Mouse (Mus musculus): ENCODE results near the gene Rubcnl. TPM values are rescaled to one million over a fixed set of nuclear protein-coding genes. Genes with fewer than 3 reads are reported as not detected.

Rubcnl gene
- polyA plus RNA-seq, 1 experiment from 2014 or later = 0.89 TPM

GRCm38 (mm10) chr14:75017877-75018825 is 2.3 kb downstream of the Rubcnl start:
- no peaks in the 10 kb centered on the region for H3K4me1 ChIP-seq (ENCODE audit: insufficient read depth)
- H3K9me3 ChIP-seq (ENCODE audit: low read depth, low read length) = no peaks in the 10 kb centered on the region
- TF ChIP-seq CTCF (IDR thresholded peaks at IDR 0.05; ENCODE audit: low read depth) = no peak
- 82% methylated on average over 18 of the region's 18 CpGs for WGBS
- H3K27me3 ChIP-seq (ENCODE audit: insufficient read depth, low read length) = no peaks in the 10 kb centered on the region
- H3K36me3 ChIP-seq (ENCODE audit: insufficient read depth) = no peaks in the 10 kb centered on the region
- no peak for ATAC-seq (ENCODE audit: insufficient read depth)
- no peak overlapping the region for H3K4me2 ChIP-seq
- H3K9ac ChIP-seq = no peak overlapping the region
- H3K4me3 ChIP-seq (ENCODE audit: low read depth, low read length) = no peak overlapping the region
- H3K27ac ChIP-seq (ENCODE audit: low read depth) = no peak overlapping the region
- DNase-seq = no peak

- no peak overlapping the region for H3K9ac ChIP-seq
- no peak for ATAC-seq (ENCODE audit: insufficient read depth)
- TF ChIP-seq CTCF (IDR thresholded peaks at IDR 0.05; ENCODE audit: low read depth) = no peak
These were observed 3.0 kb downstream of the Rubcnl start for GRCm38 (mm10) chr14:75018829-75019228.

GRCm38 (mm10) chr14:75020581-75021253 is 4.9 kb downstream of the Rubcnl start:
- no peak overlapping the region for H3K4me2 ChIP-seq
- ATAC-seq (ENCODE audit: insufficient read depth) (no peak), DNase-seq (no peak)
- no peak overlapping the region for H3K4me3 ChIP-seq (ENCODE audit: low read depth, low read length)
- H3K27ac ChIP-seq (ENCODE audit: low read depth) = no peak overlapping the region
- WGBS = 67% methylated on average over 12 of the region's 12 CpGs
- no peaks in the 10 kb centered on the region for H3K9me3 ChIP-seq (ENCODE audit: low read depth, low read length)
- H3K4me1 ChIP-seq (ENCODE audit: insufficient read depth) = no peaks in the 10 kb centered on the region
- H3K36me3 ChIP-seq (ENCODE audit: insufficient read depth) = no peaks in the 10 kb centered on the region
- no peaks in the 10 kb centered on the region for H3K27me3 ChIP-seq (ENCODE audit: insufficient read depth, low read length)
- TF ChIP-seq CTCF (IDR thresholded peaks at IDR 0.05; ENCODE audit: low read depth) = no peak
- no peak overlapping the region for H3K9ac ChIP-seq

More at GRCm38 (mm10) chr14:75018829-75019228, 3.0 kb downstream of the Rubcnl start:
- Histone ChIP-seq H3K36me3 (ENCODE audit: insufficient read depth) (no peaks in the 10 kb centered on the region), H3K4me3 (ENCODE audit: low read depth, low read length) (no peak overlapping the region), H3K4me2 (no peak overlapping the region), H3K27me3 (ENCODE audit: insufficient read depth, low read length) (no peaks in the 10 kb centered on the region), H3K27ac (ENCODE audit: low read depth) (no peak overlapping the region), H3K9me3 (ENCODE audit: low read depth, low read length) (no peaks in the 10 kb centered on the region), H3K4me1 (ENCODE audit: insufficient read depth) (no peaks in the 10 kb centered on the region)
- no peak for DNase-seq
- 68% methylated on average over 4 of the region's 4 CpGs for WGBS

- TF ChIP-seq CTCF (IDR thresholded peaks at IDR 0.05; ENCODE audit: low read depth) = no peak
These were observed 6.7 kb downstream of the Rubcnl start for GRCm38 (mm10) chr14:75022522-75022921.

GRCm38 (mm10) chr14:75024793-75025710 is 9.2 kb downstream of the Rubcnl start:
- H3K27ac ChIP-seq (ENCODE audit: low read depth) = no peak overlapping the region
- WGBS = 69% methylated on average over 8 of the region's 8 CpGs
- no peak for DNase-seq
- TF ChIP-seq CTCF (IDR thresholded peaks at IDR 0.05; ENCODE audit: low read depth) = no peak
- no peak overlapping the region for H3K4me3 ChIP-seq (ENCODE audit: low read depth, low read length)
- H3K9me3 ChIP-seq (ENCODE audit: low read depth, low read length) = no peaks in the 10 kb centered on the region
- no peaks in the 10 kb centered on the region for H3K36me3 ChIP-seq (ENCODE audit: insufficient read depth)
- no peaks in the 10 kb centered on the region for H3K4me1 ChIP-seq (ENCODE audit: insufficient read depth)
- no peak overlapping the region for H3K9ac ChIP-seq
- no peak for ATAC-seq (ENCODE audit: insufficient read depth)
- no peaks in the 10 kb centered on the region for H3K27me3 ChIP-seq (ENCODE audit: insufficient read depth, low read length)
- H3K4me2 ChIP-seq = no peak overlapping the region

More at GRCm38 (mm10) chr14:75022522-75022921, 6.7 kb downstream of the Rubcnl start:
- Histone ChIP-seq H3K27ac (ENCODE audit: low read depth) (no peak overlapping the region), H3K4me2 (no peak overlapping the region), H3K9me3 (ENCODE audit: low read depth, low read length) (no peaks in the 10 kb centered on the region), H3K4me1 (ENCODE audit: insufficient read depth) (no peaks in the 10 kb centered on the region), H3K27me3 (ENCODE audit: insufficient read depth, low read length) (no peaks in the 10 kb centered on the region), H3K9ac (no peak overlapping the region), H3K36me3 (ENCODE audit: insufficient read depth) (no peaks in the 10 kb centered on the region), H3K4me3 (ENCODE audit: low read depth, low read length) (no peak overlapping the region)
- DNase-seq = no peak
- WGBS = 78% methylated on average over 9 of the region's 9 CpGs
- ATAC-seq (ENCODE audit: insufficient read depth) = no peak

DNA sequence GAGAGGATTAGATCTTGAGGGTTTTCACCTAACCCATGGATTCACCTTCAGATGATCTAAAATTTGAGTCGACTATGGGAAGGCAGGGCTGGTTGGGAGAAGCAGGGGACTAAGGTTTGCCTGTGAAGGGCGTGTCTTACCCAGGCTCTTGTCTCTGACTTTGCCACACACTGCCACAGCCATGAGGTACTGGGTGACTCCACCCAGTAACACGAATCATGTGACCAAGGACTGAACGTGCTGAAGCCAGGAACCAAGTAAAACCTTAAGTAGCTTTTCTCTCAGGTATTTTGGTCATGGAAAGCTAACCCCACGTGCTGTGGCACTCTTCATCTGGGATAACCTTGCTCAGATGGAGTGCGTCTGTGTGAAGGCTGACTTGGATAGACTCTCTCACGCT is 14.9 kb downstream of the Rubcnl start:
- no peak overlapping the region for H3K27ac ChIP-seq (ENCODE audit: low read depth)
- no peak overlapping the region for H3K4me2 ChIP-seq
- no peak for DNase-seq
- ATAC-seq (ENCODE audit: insufficient read depth) = no peak
- TF ChIP-seq CTCF (IDR thresholded peaks at IDR 0.05; ENCODE audit: low read depth) = no peak
- H3K9me3 ChIP-seq (ENCODE audit: low read depth, low read length) = no peaks in the 10 kb centered on the region
- no peaks in the 10 kb centered on the region for H3K36me3 ChIP-seq (ENCODE audit: insufficient read depth)
- H3K4me3 ChIP-seq (ENCODE audit: low read depth, low read length) = no peak overlapping the region
- H3K4me1 ChIP-seq (ENCODE audit: insufficient read depth) = no peaks in the 10 kb centered on the region
- WGBS = 73% methylated on average over 7 of the region's 7 CpGs
- no peaks in the 10 kb centered on the region for H3K27me3 ChIP-seq (ENCODE audit: insufficient read depth, low read length)
- no peak overlapping the region for H3K9ac ChIP-seq

All from lung, embryonic 14.5 days (tissue).